Mouse (Mus musculus) heart, embryonic 12.5 days (tissue): Measurements from ENCODE around the gene Lca5l. TPM values are rescaled to one million over a fixed set of nuclear protein-coding genes. Genes with fewer than 3 reads are reported as not detected.
"Not testable (repeated sequence)": the region's sequence is repeated elsewhere in the genome, so short reads cannot be mapped to it uniquely, and the experiment has no call there.

Experiments
- ATAC-seq: fragments of 200-750 bp; cut with Nextera tagmentation; 2 replicates; pipeline ENCODE4 v1.8.0; 2017; ENCODE audit warnings: moderate TSS enrichment, moderate library complexity; ENCODE audit not compliant: insufficient number of reproducible peaks, low FRiP score
- H3K27ac ChIP-seq: fragments of 300-500 bp; sonication (generic); 2 replicates; pipeline ENCODE4 v1.5.1; 2016; ENCODE audit warnings: mild to moderate bottlenecking, moderate library complexity; ENCODE audit not compliant: poor library complexity, severe bottlenecking
- H3K27me3 ChIP-seq: fragments of 300-500 bp; sonication (generic); replicated peaks from 2 replicates; pipeline ENCODE4 v1.6.1; 2016; ENCODE audit warnings: mild to moderate bottlenecking, moderate library complexity
- H3K36me3 ChIP-seq: fragments of 300-500 bp; sonication (generic); 2 replicates; pipeline ENCODE4 v1.6.1; 2016; ENCODE audit warnings: mild to moderate bottlenecking, moderate library complexity
- H3K4me1 ChIP-seq: fragments of 300-500 bp; sonication (generic); replicated peaks from 2 replicates; pipeline ENCODE4 v1.6.1; 2016; ENCODE audit warnings: mild to moderate bottlenecking
- H3K4me2 ChIP-seq: fragments of 300-500 bp; sonication (generic); 2 replicates; pipeline ENCODE4 v1.6.1; 2016; ENCODE audit warnings: mild to moderate bottlenecking, moderate library complexity
- H3K4me3 ChIP-seq: fragments of 300-500 bp; sonication (generic); 2 replicates; pipeline ENCODE4 v1.5.1; 2016; ENCODE audit warnings: mild to moderate bottlenecking
- H3K9ac ChIP-seq: fragments of 300-500 bp; sonication (generic); 2 replicates; pipeline ENCODE4 v1.6.1; 2016; ENCODE audit warnings: mild to moderate bottlenecking, moderate library complexity
- H3K9me3 ChIP-seq: fragments of 300-500 bp; sonication (generic); replicated peaks from 2 replicates; pipeline ENCODE4 v1.6.1; 2016; ENCODE audit warnings: mild to moderate bottlenecking, moderate library complexity
- WGBS: fragments of 180-500 bp; shearing (Covaris S2); methylation state at CpG from one replicate; pipeline ENCODE4 v1.1.7; 2016; 5-methylcytosine and 5-hydroxymethylcytosine counted together
- polyA plus RNA-seq: library from polyadenylated mRNA; unstranded; fragments of >200 nt; fragmentation: Nextera tagmentation; extraction: Ambion mirVana; gene quantifications from 2 replicates; pipeline ENCODE4 v1.2.1, GENCODE M21; 2016

The Lca5l gene
- polyA plus RNA-seq, 1 experiment from 2014 or later, result 1.5 TPM

DNA sequence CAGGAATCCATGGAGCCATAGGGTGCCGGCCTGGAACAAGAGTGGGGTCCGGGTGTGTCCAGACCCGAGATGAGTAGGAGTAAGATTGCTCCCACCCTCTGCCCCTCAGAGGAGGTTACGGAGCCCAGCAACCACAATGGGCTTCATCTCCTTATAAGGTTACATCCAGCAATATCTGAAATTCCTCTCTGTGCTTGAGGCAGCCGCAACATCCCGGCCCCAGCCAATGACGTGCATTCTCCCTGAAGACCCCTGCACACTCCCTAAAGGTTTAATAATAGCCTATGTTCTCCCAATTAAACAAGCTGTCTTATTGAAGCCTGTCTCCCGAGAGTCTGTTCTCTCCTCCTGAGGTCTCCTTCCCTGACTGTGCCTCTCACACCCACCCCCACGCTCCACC lies 42.8 kb downstream of the Lca5l start:
- no peaks in the 10 kb centered on the region for H3K27me3 ChIP-seq
- 0 out of 2 replicates have a peak, but pooled peaks have one; percentile 10 for ATAC-seq
- H3K9ac ChIP-seq, result peak overlapping the region; percentile 47; the same call in 1 of the 2 replicates
- peaks cover 22% of the 10 kb centered on the region for H3K36me3 ChIP-seq
- H3K4me2 ChIP-seq, result peak overlapping the region; percentile 43
- H3K9me3 ChIP-seq, result no peaks in the 10 kb centered on the region
- WGBS, result 24% methylated on average over 9 of the region's 9 CpGs
- H3K4me3 ChIP-seq, result no peak overlapping the region
- peak overlapping the region; percentile 87 for H3K27ac ChIP-seq
- H3K4me1 ChIP-seq, result peaks cover 60% of the 10 kb centered on the region

DNA sequence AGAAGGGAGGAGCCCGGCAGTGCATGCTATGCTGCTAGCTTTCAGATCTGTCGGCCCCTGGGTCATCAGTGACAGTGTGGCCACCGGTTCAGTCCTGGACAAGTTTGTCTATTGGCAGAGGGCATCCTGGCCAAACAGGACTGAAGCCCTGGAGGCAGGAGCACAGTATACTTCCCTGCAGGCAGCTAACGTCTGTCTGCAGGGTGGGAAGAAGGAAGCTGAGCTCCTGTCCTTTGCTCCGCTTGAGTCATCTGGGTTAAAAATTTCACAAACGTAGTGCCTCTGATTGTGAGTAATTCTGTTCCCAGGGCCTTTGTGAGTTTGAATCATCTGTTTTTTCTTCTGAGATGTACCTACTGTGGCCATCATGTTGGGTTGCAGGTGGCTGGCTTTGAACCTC lies 43.2 kb downstream of the Lca5l start:
- no peaks in the 10 kb centered on the region for H3K9me3 ChIP-seq
- no peaks in the 10 kb centered on the region for H3K27me3 ChIP-seq
- ATAC-seq, result no peak
- H3K4me2 ChIP-seq, result peak overlapping the region; percentile 43
- H3K36me3 ChIP-seq, result peaks cover 17% of the 10 kb centered on the region
- WGBS, result 47% methylated on average over 6 of the region's 6 CpGs
- H3K4me1 ChIP-seq, result peaks cover 60% of the 10 kb centered on the region
- peak overlapping the region; percentile 87 for H3K27ac ChIP-seq
- peak overlapping the region; percentile 44; the same call in 1 of the 2 replicates for H3K9ac ChIP-seq
- H3K4me3 ChIP-seq, result no peak overlapping the region

- ATAC-seq, result no peak
- H3K36me3 ChIP-seq, result no peaks in the 10 kb centered on the region
- peak overlapping the region; percentile 7 for H3K27ac ChIP-seq
These were observed 46.3 kb downstream of the Lca5l start for GRCm38 (mm10) chr16:96145814-96146213.

DNA sequence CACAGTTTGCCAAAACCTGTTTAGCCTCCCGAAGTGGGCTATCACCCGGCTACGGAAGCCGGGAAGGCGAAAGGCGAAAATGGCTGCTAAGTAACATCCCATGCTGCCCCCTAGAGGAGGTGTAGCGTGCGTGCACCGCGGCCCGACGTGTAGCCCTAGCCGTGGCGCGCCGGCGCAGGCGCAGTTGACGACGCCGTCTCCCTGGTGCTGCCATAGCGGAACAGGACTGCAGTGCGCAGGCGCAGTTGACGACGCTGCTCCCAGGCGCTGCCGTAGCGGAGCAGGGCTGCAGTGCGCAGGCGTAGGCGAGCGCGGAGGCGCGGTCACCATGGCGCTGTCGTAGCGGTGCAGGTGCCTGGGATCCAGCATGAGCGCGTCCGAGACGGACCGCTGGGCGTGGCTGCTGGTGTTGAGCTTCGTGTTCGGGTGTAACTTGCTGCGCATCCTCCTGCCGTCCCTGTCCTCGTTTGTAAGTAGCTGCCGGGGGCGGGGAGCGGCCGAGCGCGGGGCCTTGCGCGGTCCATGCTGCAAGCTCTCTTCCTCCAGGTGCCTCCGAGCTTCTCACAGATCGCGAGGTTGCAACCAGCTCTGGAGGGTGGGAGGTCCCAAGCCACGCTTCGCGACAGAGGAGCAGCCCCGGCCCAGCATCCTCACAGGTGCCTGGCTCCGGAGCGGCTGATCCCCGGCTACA lies 46.8 kb downstream of the Lca5l start, which contains the start of gene Wrb:
TSS of gene Wrb (plus strand) at position 298 of the 691 bp plus-strand sequence.
- H3K27ac ChIP-seq, result peak within 1 kb of the TSS; percentile 7
- peak within 1 kb of the TSS; percentile 82 for H3K9ac ChIP-seq
- under 1% methylated on average over 68 of the region's 68 CpGs for WGBS
- peaks cover 45% of the 10 kb centered on the region for H3K4me1 ChIP-seq
- ATAC-seq, result peak; percentile 97
- H3K9me3 ChIP-seq, result peaks cover 4% of the 10 kb centered on the region; the same call in 1 of the 2 replicates
- H3K4me3 ChIP-seq, result peak within 1 kb of the TSS; percentile 80
- no peaks in the 10 kb centered on the region for H3K36me3 ChIP-seq
- peak within 1 kb of the TSS; percentile 74 for H3K4me2 ChIP-seq
- H3K27me3 ChIP-seq, result no peaks in the 10 kb centered on the region

More at GRCm38 (mm10) chr16:96145814-96146213, 46.3 kb downstream of the Lca5l start:
- WGBS, result 1% methylated on average over 5 of the region's 5 CpGs
- H3K27me3 ChIP-seq, result no peaks in the 10 kb centered on the region
- peak overlapping the region; percentile 80 for H3K4me3 ChIP-seq
- H3K4me2 ChIP-seq, result peak overlapping the region; percentile 74
- H3K9me3 ChIP-seq, result peaks cover 4% of the 10 kb centered on the region; the same call in 1 of the 2 replicates
- H3K9ac ChIP-seq, result peak overlapping the region; percentile 82
- H3K4me1 ChIP-seq, result peaks cover 51% of the 10 kb centered on the region

GRCm38 (mm10) chr16:96144748-96145109 lies 47.3 kb downstream of the Lca5l start:
- not testable (repeated sequence) for H3K9ac ChIP-seq, H3K27ac ChIP-seq, H3K27me3 ChIP-seq, H3K36me3 ChIP-seq, H3K9me3 ChIP-seq
- H3K4me2 ChIP-seq, result peak overlapping the region; percentile 5; the same call in 1 of the 2 replicates
- H3K4me3 ChIP-seq, result peak overlapping the region; percentile 80
- ATAC-seq, result peak; percentile 3; the same call in 1 of the 2 replicates
- 26% methylated on average over 6 of the region's 6 CpGs for WGBS
- peaks cover 41% of the 10 kb centered on the region for H3K4me1 ChIP-seq

DNA sequence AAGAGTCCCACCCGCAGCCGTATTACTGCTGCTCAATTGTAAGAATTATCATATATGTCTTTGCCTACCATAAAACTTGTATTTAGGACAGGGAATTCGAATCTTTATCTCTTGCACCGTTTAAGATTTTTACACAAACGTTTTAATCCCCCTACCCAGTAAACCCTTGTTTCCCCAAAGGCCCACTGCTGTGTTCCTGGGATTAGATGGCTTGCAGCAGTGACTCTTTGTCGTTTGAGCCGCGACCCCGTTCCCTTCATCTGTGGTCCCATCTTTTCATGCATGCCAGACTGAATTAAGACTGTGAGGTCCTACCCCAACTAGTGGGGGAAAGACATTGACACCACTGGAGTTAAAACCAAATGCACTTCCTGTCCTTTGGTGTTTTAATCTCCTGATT lies 63.6 kb downstream of the Lca5l start:
- 3% methylated on average over 9 of the region's 9 CpGs for WGBS
- Histone ChIP-seq H3K27ac (peak overlapping the region; percentile 93), H3K27me3 (no peaks in the 10 kb centered on the region), H3K4me2 (peak overlapping the region; percentile 84), H3K4me3 (peak overlapping the region; percentile 96), H3K9me3 (no peaks in the 10 kb centered on the region), H3K36me3 (peaks cover 33% of the 10 kb centered on the region), H3K4me1 (peaks cover 25% of the 10 kb centered on the region), H3K9ac (peak overlapping the region; percentile 73)
- no peak for ATAC-seq

GRCm38 (mm10) chr16:96127657-96128344 lies 64.3 kb downstream of the Lca5l start, which contains the start of gene Hmgn1:
Gene Hmgn1 (minus strand): TSS chr16:96127729.
- Histone ChIP-seq H3K9ac (peak within 1 kb of the TSS; percentile 99), H3K9me3 (no peaks in the 10 kb centered on the region), H3K4me2 (peak within 1 kb of the TSS; percentile 84), H3K4me3 (peak within 1 kb of the TSS; percentile 96), H3K36me3 (peaks cover 39% of the 10 kb centered on the region), H3K4me1 (peaks cover 25% of the 10 kb centered on the region), H3K27me3 (no peaks in the 10 kb centered on the region), H3K27ac (peak within 1 kb of the TSS; percentile 98)
- WGBS, result under 1% methylated on average over 71 of the region's 72 CpGs
- ATAC-seq, result peak; percentile 95

DNA sequence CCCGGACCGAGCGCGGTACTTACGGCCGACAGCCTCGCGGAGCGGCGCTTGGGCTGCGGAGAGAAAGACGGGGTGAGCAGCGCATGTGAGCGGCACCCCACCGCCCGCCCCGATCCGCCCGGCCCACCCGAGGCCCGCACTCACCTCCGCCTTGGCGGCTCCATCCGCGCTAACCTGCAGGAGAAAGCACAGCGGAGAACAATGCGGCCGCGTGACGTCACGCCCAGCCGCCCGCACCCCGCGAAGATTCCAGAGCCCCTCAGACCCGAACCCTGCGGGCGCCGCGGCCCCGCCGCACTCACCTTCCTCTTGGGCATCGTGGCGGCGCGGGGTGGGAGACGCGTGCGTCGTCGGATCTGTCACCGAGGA lies 64.8 kb downstream of the Lca5l start:
- H3K36me3 ChIP-seq, result peaks cover 44% of the 10 kb centered on the region
- H3K4me1 ChIP-seq, result peaks cover 25% of the 10 kb centered on the region
- peak overlapping the region; percentile 99 for H3K9ac ChIP-seq
- no peaks in the 10 kb centered on the region for H3K27me3 ChIP-seq
- peak overlapping the region; percentile 96 for H3K4me3 ChIP-seq
- H3K9me3 ChIP-seq, result no peaks in the 10 kb centered on the region
- H3K27ac ChIP-seq, result peak overlapping the region; percentile 98
- peak; percentile 71 for ATAC-seq
- under 1% methylated on average over 51 of the region's 52 CpGs for WGBS
- H3K4me2 ChIP-seq, result peak overlapping the region; percentile 84

DNA sequence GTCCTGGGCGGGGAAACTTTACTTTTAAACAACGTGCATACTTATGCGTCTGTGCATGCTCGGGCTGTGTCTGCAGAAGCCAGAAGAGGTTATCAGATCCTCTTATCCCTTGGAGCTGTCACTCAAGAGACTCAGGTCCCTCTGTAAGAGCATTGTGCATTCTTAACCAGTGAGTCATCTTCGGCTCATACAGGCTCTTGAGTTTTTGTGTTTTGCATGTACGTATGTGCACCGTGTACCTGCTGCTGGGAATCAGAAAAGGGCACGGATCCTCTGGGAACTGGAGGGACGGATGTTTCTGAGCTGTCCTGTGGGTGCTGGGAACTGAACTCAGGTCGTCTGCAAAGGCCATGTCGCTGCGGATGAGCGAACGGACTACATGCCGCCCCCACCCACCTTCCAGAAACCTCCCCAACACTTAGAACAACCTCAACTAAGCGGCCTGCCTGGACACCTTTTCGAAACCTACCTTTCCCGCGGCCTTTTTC lies 65.3 kb downstream of the Lca5l start:
- no peaks in the 10 kb centered on the region for H3K9me3 ChIP-seq
- H3K27me3 ChIP-seq, result no peaks in the 10 kb centered on the region
- H3K4me2 ChIP-seq, result peak overlapping the region; percentile 84
- peak overlapping the region; percentile 98 for H3K27ac ChIP-seq
- H3K4me3 ChIP-seq, result peak overlapping the region; percentile 96
- 2% methylated on average over 19 of the region's 19 CpGs for WGBS
- H3K36me3 ChIP-seq, result peaks cover 48% of the 10 kb centered on the region
- no peak for ATAC-seq
- peak overlapping the region; percentile 99 for H3K9ac ChIP-seq
- peaks cover 25% of the 10 kb centered on the region for H3K4me1 ChIP-seq

DNA sequence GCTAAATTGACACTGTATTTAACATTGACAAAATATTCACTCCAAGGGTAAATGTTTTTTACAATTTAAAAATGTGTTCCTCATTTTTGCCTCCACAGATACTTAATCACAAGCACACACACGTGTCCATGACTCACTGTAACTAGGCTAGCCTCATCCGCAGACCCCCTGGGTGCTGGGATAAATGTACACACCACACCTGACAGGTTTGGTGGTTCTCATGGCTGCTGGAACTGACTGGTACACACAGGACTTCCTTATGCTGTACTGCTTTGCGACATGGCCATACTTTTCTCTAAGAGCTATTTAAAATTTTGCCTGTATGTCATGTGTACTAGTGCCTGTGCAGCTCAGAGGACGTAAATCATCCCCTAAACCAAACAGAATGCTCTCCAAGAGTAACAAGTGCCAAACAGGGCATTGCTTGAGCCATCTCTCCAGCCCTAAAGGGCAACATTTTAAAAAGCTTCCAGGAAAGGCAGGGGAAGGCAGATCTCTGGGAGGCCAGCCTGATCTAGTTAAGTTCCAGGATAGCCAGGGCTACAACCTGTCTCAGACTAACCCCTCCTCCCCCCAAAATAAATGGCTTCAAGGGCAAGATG lies 71.9 kb downstream of the Lca5l start:
- peaks cover 48% of the 10 kb centered on the region for H3K36me3 ChIP-seq
- no peak for ATAC-seq
- H3K27ac ChIP-seq, result no peak overlapping the region
- H3K9me3 ChIP-seq, result no peaks in the 10 kb centered on the region
- no peak overlapping the region for H3K9ac ChIP-seq
- no peak overlapping the region for H3K4me2 ChIP-seq
- peaks cover 5% of the 10 kb centered on the region; the same call in 1 of the 2 replicates for H3K4me1 ChIP-seq
- 74% methylated on average over 4 of the region's 4 CpGs for WGBS
- H3K4me3 ChIP-seq, result no peak overlapping the region
- H3K27me3 ChIP-seq, result no peaks in the 10 kb centered on the region

DNA sequence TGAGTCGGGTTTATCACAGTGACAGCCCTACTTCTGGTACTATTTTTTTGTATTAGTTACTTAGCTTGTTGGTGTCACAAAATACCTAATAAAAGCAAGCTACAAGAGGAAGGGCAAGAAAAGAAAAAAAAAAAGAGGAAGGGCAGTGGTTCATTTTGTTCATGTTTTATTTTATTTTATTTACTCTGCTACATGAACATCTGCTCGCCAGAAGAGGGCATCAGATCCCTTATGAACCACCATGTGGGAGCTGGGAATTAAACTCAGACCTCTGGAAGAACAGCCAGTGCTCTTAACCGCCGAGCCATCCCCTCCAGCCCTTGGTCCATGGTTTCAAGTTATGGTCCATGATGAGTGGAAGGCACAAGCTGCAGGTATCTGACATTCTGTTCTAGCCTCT lies 77.3 kb downstream of the Lca5l start:
- Histone ChIP-seq H3K9ac (no peak overlapping the region), H3K27ac (no peak overlapping the region), H3K36me3 (no peaks in the 10 kb centered on the region; the same call in 1 of the 2 replicates), H3K4me3 (no peak overlapping the region), H3K4me1 (0 out of 2 replicates have a peak, but pooled peaks cover 9% of the 10 kb centered on the region), H3K27me3 (no peaks in the 10 kb centered on the region), H3K4me2 (no peak overlapping the region), H3K9me3 (no peaks in the 10 kb centered on the region)
- WGBS, result 60% methylated on average over 4 of the region's 4 CpGs
- no peak for ATAC-seq
